Mouse (Mus musculus): Measurements from ENCODE around the gene Ciapin1.

DNA sequence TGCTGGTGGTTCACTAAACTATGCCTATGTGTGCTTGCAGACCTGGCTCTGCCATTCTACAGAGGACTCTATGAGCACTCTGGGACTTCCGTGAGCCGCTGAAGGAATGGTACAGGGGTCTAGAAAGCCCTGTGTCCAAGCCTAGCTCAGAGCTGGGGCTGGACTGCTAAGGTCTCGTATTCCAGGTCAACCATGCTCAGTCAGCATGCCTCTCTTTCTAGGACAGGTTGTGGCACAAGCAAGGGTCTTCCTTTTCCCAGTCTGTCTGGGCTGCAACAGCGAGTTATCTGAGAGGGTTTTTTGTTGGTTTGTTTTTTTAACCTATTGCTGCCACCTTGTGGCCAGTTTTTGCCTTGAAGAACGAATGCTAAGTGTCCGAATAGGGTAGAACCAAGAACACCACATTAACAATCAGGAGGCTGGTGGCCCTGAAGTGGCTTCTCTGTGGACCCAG is 25.5 kb downstream of the Ciapin1 start:
- TF ChIP-seq CTCF (IDR thresholded peaks at IDR 0.05; ENCODE audit: low read depth, low read length) (peak; percentile 48), POLR2A (IDR thresholded peaks at IDR 0.05; ENCODE audit: extremely low read depth, insufficient read depth, low read length) (no peak)

Measured in liver, adult 2 months (tissue).